Mouse (Mus musculus) stomach, embryonic 14.5 days (tissue): Measurements from ENCODE around the gene Kifc1. TPM values are rescaled to one million over a fixed set of nuclear protein-coding genes. Genes with fewer than 3 reads are reported as not detected.
A peak's percentile ranks its signal among the peaks of the same experiment; 100 is the strongest.

Experiments used
- ATAC-seq: fragments of 200-750 bp; cut with Nextera tagmentation; 2 replicates; pipeline ENCODE4 v1.8.0; 2017; ENCODE audit warnings: low read depth, moderate TSS enrichment; ENCODE audit not compliant: insufficient number of reproducible peaks, insufficient read depth, low FRiP score
- H3K27ac ChIP-seq: fragments of 300-500 bp; sonication (generic); 2 replicates; pipeline ENCODE4 v1.5.1; 2014; ENCODE audit warnings: mild to moderate bottlenecking, low read length, moderate library complexity, mixed read lengths
- H3K27me3 ChIP-seq: fragments of 300-500 bp; sonication (generic); 2 replicates; pipeline ENCODE4 v1.6.1; 2014; ENCODE audit warnings: low read length, control low read depth, mixed read lengths; ENCODE audit not compliant: control insufficient read depth, insufficient read depth
- H3K36me3 ChIP-seq: fragments of 300-500 bp; sonication (generic); 2 replicates; pipeline ENCODE4 v1.6.1; 2014; ENCODE audit warnings: mild to moderate bottlenecking, control low read depth, low read length, moderate library complexity, mixed read lengths; ENCODE audit not compliant: control insufficient read depth, insufficient read depth
- H3K4me1 ChIP-seq: fragments of 300-500 bp; sonication (generic); 2 replicates; pipeline ENCODE4 v1.6.1; 2014; ENCODE audit warnings: low read length, control low read depth, mixed read lengths; ENCODE audit not compliant: control insufficient read depth, insufficient read depth
- H3K4me2 ChIP-seq: fragments of 300-500 bp; sonication (generic); replicated peaks from 2 replicates; pipeline ENCODE4 v1.6.1; 2014; ENCODE audit warnings: low read depth, low read length, control low read depth
- H3K4me3 ChIP-seq: fragments of 300-500 bp; sonication (generic); 2 replicates; pipeline ENCODE4 v1.5.1; 2014; ENCODE audit warnings: low read depth, low read length, control low read depth
- H3K9ac ChIP-seq: fragments of 300-500 bp; sonication (generic); replicated peaks from 2 replicates; pipeline ENCODE4 v1.6.1; 2014; ENCODE audit warnings: low read depth, mild to moderate bottlenecking, control low read depth, low read length, moderate library complexity, mixed read lengths
- H3K9me3 ChIP-seq: fragments of 300-500 bp; sonication (generic); 2 replicates; pipeline ENCODE4 v1.6.1; 2016; ENCODE audit warnings: low read depth, low read length, control low read depth; ENCODE audit not compliant: control insufficient read depth
- whole genome bisulfite sequencing: fragments of 180-500 bp; shearing (Covaris S2); extraction: QIAGEN DNeasy Blood & Tissue Kit; methylation state at CpG from one replicate; pipeline ENCODE4 v1.1.7; 2014; 5-methylcytosine and 5-hydroxymethylcytosine counted together
- polyA plus RNA-seq: library from polyadenylated mRNA; unstranded; fragments of >200 nt; fragmentation: Nextera tagmentation; extraction: Ambion mirVana; gene quantifications from 2 replicates; pipeline ENCODE4 v1.2.1, GENCODE M21; 2014

The Kifc1 gene
- polyA plus RNA-seq, 1 experiment from 2014 or later: 6.8 TPM

GRCm38 (mm10) chr17:33920282-33921097, 30.0 kb upstream of the Kifc1 start:
- under 1% methylated on average over 36 of the region's 36 CpGs for WGBS
- Histone ChIP-seq H3K27me3 (no peaks in the 10 kb centered on the region), H3K9me3 (no peaks in the 10 kb centered on the region), H3K4me1 (peaks cover 13% of the 10 kb centered on the region), H3K27ac (peak overlapping the region; percentile 48; the same call in 1 of the 2 replicates), H3K9ac (peak overlapping the region; percentile 55), H3K4me3 (peak overlapping the region; percentile 70), H3K4me2 (peak overlapping the region; percentile 99), H3K36me3 (no peaks in the 10 kb centered on the region)
- ATAC-seq: peak; percentile 35; the same call in 1 of the 2 replicates

- H3K27ac ChIP-seq: peak overlapping the region; percentile 48; the same call in 1 of the 2 replicates
- peak; percentile 34 for ATAC-seq
- WGBS: under 1% methylated on average over 52 of the region's 52 CpGs
Observed at GRCm38 (mm10) chr17:33919351-33920281, 29.2 kb upstream of the Kifc1 start.

DNA sequence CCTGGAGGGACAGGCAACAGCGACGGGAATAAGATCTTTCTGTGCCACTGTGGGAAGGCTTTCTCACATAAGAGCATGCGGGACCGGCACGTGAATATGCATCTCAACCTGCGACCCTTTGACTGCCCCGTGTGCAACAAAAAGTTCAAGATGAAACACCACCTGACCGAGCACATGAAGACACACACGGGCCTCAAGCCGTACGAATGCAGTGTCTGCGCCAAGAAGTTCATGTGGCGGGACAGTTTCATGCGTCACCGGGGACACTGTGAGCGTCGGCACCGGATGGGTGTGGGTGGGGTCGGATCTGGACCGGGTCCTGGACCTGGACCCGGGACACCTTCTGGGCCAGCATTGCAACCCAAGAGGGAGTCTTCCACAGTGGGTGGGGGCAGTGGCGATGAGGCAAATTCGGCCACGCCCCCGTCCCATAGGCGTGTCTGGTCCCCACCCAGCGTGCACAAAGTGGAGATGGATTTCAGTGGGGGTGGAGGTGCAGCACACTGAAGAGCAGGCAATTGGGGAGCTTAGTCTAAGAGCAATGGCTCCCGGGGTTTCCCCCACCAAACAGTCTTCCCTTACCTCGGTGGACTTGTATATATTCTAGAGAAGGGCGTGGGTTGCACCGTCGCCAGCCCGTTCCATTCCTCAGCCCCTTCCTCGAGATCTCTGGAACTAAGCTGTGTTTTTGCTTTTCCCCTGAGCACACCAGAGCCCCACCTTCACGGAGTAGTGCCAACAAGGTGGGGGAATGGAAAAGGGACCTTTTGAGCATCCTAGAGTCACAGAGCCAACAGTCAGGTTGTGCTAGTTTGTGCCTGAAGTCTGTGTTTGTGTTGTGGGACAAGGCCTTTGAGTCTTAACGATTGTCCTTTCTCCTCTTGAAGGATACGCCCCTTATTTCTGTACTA, 28.1 kb upstream of the Kifc1 start:
- no peak overlapping the region for H3K9ac ChIP-seq
- ATAC-seq: no peak
- WGBS: 54% methylated on average over 37 of the region's 37 CpGs
- H3K4me2 ChIP-seq: peak overlapping the region; percentile 99
- H3K4me3 ChIP-seq: peak overlapping the region; percentile 70
- H3K27ac ChIP-seq: peak overlapping the region; percentile 48
- H3K27me3 ChIP-seq: no peaks in the 10 kb centered on the region
- H3K4me1 ChIP-seq: peaks cover 18% of the 10 kb centered on the region
- peaks cover 13% of the 10 kb centered on the region for H3K36me3 ChIP-seq
- H3K9me3 ChIP-seq: no peaks in the 10 kb centered on the region

More at GRCm38 (mm10) chr17:33919351-33920281, 29.2 kb upstream of the Kifc1 start:
- Histone ChIP-seq H3K27me3 (no peaks in the 10 kb centered on the region), H3K9ac (peak overlapping the region; percentile 55), H3K4me1 (peaks cover 18% of the 10 kb centered on the region), H3K36me3 (peaks cover 5% of the 10 kb centered on the region; the same call in 1 of the 2 replicates), H3K4me2 (peak overlapping the region; percentile 99), H3K4me3 (peak overlapping the region; percentile 70), H3K9me3 (no peaks in the 10 kb centered on the region)

- H3K4me2 ChIP-seq: no peak overlapping the region
- no peak overlapping the region for H3K4me3 ChIP-seq
- WGBS: 79% methylated on average over 18 of the region's 18 CpGs
Observed at GRCm38 (mm10) chr17:33917656-33918292, 27.3 kb upstream of the Kifc1 start.

GRCm38 (mm10) chr17:33916847-33917655, 26.6 kb upstream of the Kifc1 start:
- Histone ChIP-seq H3K27me3 (no peaks in the 10 kb centered on the region), H3K9ac (peak overlapping the region; percentile 11; the same call in 1 of the 2 replicates), H3K9me3 (no peaks in the 10 kb centered on the region), H3K4me1 (peaks cover 18% of the 10 kb centered on the region), H3K36me3 (peaks cover 24% of the 10 kb centered on the region), H3K27ac (no peak overlapping the region; the same call in 1 of the 2 replicates), H3K4me3 (peak overlapping the region; percentile 48), H3K4me2 (peak overlapping the region; percentile 42)
- no peak for ATAC-seq
- WGBS: 75% methylated on average over 31 of the region's 31 CpGs

More at GRCm38 (mm10) chr17:33917656-33918292, 27.3 kb upstream of the Kifc1 start:
- no peaks in the 10 kb centered on the region for H3K9me3 ChIP-seq
- peaks cover 18% of the 10 kb centered on the region for H3K36me3 ChIP-seq
- peaks cover 18% of the 10 kb centered on the region for H3K4me1 ChIP-seq
- ATAC-seq: no peak
- H3K9ac ChIP-seq: no peak overlapping the region
- H3K27ac ChIP-seq: no peak overlapping the region
- no peaks in the 10 kb centered on the region for H3K27me3 ChIP-seq

GRCm38 (mm10) chr17:33916294-33916693, 25.8 kb upstream of the Kifc1 start:
- peak overlapping the region; percentile 42 for H3K4me2 ChIP-seq
- peak overlapping the region; percentile 11; the same call in 1 of the 2 replicates for H3K9ac ChIP-seq
- H3K9me3 ChIP-seq: no peaks in the 10 kb centered on the region
- ATAC-seq: no peak
- H3K36me3 ChIP-seq: peaks cover 32% of the 10 kb centered on the region
- WGBS: under 1% methylated on average over 15 of the region's 20 CpGs
- peak overlapping the region; percentile 48 for H3K4me3 ChIP-seq
- no peaks in the 10 kb centered on the region for H3K27me3 ChIP-seq
- H3K27ac ChIP-seq: peak overlapping the region; percentile 81
- H3K4me1 ChIP-seq: peaks cover 18% of the 10 kb centered on the region
